Mouse (Mus musculus): Measurements from ENCODE around the gene Camta1. TPM values are rescaled to one million over a fixed set of nuclear protein-coding genes. Genes with fewer than 3 reads are reported as not detected.

Gene Camta1
- polyA plus RNA-seq, 3 experiments from 2014 or later: 39.6 to 58.9 (median 48.7) TPM

DNA sequence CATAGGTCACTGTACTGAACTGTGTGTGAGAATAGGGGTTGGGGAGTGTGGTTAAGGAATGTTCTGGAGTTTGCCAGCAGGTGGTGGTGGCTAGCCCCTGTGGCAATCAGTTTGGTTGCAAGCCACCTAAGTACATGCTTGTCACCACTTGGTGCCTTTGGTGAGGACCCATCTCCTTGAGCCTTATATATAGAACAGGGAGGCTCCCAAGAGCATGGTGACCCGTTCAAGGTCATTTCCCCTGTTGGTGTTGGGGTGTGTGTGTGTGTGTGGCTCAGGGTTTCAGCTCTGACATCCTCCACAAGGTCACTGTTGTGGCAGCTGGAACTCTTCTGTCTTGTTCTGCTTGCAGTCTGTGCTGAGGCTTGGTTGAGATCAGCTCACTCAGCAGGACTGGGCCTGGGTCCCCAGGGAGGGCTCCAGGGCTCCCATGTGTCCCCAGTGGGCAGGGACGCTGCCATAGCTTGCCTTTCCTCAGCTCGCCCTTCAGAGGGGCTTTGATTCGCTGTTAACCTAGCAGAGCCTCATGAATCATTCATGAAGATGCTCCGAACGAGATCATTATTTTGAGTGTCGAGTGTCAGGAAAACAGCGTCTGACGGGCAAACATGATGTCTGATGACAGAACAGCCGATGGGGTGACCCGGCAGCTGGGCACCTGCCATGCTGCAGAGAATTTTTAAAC, 667.5 kb downstream of the Camta1 start:
- ATAC-seq: no peak

DNA sequence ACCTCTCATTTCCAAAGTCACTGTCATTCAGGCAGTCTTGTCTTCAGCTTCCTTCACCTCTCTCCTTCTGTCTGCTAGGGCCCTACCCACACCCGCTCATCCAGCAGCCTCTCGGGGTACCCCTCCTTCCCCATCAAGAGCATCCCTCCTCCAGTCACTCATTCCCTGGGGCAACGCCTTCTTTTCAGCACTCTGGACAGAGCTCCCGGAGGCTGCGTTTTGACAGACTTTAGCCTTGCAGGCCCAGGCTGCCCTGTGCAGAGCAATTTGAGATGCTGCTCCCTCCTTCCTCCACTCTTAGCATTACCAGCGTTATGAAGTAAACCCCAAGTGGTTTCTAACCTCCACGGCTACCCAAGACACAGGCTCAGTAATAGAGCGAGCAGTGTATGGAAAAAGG, 675.2 kb downstream of the Camta1 start:
- no peak for ATAC-seq

- ATAC-seq: no peak
Observed at GRCm38 (mm10) chr4:151185750-151186149, 675.9 kb downstream of the Camta1 start.

DNA sequence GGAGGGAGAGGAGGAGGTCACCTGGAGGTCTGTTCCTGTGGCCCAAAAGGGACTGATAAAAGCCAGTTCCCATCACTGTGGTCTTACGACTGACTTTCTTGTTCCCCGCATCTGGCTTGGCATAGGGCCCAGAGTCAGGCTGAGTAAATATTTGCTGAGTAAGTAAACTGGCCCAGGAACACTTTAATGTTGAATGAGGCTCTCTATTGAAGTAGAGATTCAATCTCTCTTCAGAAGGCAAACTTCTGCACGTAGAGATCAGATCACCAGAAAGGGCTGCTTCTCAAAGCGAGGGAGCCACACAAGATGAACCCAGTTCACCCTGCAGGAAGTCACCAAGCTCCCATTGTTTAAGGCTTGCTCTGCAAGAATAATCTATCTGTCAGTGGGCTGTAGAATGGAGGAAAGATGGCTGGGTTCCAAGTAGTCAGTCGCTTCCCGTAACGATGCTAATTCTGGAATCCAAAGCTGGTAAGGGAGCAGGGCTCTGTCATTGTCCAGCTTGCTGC, 681.2 kb downstream of the Camta1 start:
- ATAC-seq: no peak

- ATAC-seq: no peak
Observed at GRCm38 (mm10) chr4:151179639-151180038, 682.0 kb downstream of the Camta1 start.

GRCm38 (mm10) chr4:151178970-151179378, 682.7 kb downstream of the Camta1 start:
- no peak for ATAC-seq

- no peak for ATAC-seq
Observed at GRCm38 (mm10) chr4:151172526-151172925, 689.1 kb downstream of the Camta1 start.

DNA sequence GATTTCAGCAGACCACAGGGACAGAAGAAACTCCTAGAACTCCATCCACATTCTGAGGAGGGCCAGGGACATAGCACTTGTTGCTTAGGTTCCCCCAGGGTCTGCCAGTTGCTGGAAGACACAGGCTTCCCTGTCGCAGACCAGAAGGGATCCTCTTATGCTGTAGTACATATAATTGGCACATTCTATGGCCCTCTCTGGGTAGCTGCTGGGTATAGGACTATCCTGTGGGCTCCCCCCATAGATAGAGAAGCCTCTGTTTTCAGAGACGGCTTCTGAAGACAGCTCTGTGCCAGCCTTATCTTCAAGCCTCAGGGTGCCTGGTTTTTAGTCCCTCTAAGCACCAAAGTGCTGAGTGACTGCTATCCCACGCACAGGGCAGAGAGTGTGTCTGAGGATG, 690.6 kb downstream of the Camta1 start:
- no peak for ATAC-seq

DNA sequence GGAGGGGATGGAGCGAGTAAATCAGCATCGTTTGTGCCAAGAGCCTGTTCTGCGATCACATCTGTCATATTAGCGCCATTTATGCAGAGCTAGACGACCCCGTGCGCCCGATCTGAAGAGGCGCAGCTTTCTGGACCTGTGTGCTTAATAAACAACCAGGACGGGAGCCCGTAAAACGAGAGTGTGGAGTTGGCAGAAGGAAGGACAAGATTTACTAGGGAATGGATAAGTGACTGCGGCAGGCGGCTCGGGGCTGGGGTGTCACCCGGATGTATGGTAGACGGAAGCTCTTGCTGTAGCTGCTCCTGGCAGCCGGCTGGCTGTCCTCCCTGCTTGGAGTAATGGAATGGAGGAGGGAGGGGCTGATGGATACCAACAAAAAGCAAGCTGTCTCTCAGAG, 691.0 kb downstream of the Camta1 start:
- ATAC-seq: no peak

- no peak for ATAC-seq
Observed at GRCm38 (mm10) chr4:151166969-151167368, 694.7 kb downstream of the Camta1 start.

DNA sequence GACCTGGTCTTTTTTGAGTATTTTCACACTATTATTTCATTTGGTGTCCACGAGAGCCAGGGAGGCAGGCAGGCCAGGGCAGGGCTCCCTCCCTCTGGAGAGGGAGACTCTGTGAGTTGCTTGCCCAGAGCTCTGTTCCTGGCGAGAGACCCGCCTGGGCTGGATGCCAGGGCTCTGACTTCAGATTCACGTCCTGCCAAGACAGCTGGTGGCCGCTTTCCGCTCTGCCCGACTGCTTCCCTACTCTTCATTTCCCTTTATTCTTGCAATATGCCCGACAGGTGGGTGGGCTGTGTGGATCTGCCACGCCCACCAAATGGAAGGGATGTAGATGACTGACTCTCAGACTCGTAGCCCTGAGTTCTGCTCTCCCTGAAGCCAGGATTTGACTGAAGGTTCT, 696.1 kb downstream of the Camta1 start:
- ATAC-seq: no peak

DNA sequence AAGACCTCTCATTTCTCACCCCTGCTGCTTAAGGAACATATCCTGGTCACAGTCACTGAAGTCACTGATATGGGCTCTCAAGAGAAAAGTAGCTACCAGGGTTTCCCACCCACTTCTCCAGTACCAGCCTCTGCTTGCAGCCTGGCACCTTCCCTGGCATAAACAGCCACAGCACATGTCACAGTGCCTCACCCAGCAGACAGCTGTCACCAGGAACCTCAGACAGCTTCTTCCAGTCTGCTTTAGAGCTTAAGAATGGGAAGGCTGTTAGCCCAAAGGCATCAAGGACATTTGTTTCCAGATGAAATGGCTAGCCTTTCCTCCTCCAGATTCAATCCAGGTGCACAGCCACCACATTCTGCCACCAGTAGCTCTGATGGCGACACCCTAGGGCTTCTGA, 697.4 kb downstream of the Camta1 start:
- ATAC-seq: no peak

- ATAC-seq: no peak
Observed at GRCm38 (mm10) chr4:151161869-151162268, 699.8 kb downstream of the Camta1 start.

- no peak for ATAC-seq
Observed at GRCm38 (mm10) chr4:151160932-151161331, 700.7 kb downstream of the Camta1 start.

DNA sequence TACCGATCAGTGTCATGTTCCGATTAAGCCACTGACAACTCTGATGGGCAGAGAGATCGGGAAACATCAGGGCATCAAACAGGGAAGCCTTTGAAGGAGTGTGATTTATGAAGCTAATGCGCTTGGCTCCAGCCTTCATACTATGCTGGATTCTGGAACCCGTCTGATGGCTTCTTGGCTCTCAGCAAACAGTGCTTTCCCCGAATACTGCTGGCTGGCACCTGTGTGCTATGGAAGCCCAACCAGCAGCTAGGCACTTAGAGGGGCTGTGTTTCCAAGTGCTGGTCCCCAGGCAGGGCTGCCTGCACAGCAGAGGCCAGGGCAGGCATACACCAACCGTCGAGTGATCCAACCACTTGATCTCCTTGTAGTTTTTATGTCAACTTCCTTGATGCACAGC, 701.2 kb downstream of the Camta1 start:
- no peak for ATAC-seq

- ATAC-seq: no peak
Observed at GRCm38 (mm10) chr4:151158250-151158649, 703.4 kb downstream of the Camta1 start.

GRCm38 (mm10) chr4:151156904-151157303, 704.8 kb downstream of the Camta1 start:
- ATAC-seq: no peak

- no peak for ATAC-seq
Observed at GRCm38 (mm10) chr4:151155587-151155986, 706.1 kb downstream of the Camta1 start.

GRCm38 (mm10) chr4:151154306-151154705, 707.4 kb downstream of the Camta1 start:
- ATAC-seq: no peak

DNA sequence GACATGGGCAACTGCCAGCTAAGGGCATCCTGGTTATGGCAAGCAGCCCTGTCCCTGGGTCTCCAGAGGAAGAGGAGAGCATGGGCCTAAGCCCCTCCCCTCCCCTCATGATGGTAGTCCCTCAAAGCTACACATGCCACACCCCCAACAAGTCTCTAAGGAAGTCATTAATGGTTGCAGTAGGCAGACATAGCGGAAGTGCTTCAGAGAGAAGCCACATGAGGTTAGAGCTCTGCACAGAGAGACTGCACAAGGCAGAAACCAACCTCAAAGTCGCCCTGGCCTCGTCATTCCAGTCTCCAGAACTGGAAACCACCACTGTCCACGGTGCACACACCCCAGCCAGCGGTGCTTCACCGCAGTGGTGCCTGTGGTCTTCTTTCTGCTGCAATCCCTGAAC, 709.7 kb downstream of the Camta1 start:
- no peak for ATAC-seq

DNA sequence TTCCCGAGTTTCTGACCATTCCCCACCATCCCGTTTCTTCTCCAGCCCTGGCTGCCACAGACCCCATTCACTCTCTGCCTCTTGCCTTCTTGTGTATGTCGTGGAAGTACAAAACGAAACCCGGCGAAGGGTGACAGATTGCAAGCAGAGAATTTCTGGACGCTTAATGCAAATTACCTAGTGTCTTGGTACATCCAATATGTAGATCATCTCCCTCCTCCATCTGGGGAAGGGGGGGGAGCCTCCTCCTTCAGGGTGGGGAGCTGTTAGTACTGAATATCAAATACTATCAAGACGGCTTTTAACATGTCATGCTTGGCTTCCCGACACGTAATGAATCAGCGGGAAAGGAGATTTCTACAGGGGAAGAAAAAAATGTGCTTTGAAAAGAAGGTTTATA, 710.8 kb downstream of the Camta1 start:
- ATAC-seq: no peak

GRCm38 (mm10) chr4:151150115-151150514, 711.6 kb downstream of the Camta1 start:
- ATAC-seq: no peak

DNA sequence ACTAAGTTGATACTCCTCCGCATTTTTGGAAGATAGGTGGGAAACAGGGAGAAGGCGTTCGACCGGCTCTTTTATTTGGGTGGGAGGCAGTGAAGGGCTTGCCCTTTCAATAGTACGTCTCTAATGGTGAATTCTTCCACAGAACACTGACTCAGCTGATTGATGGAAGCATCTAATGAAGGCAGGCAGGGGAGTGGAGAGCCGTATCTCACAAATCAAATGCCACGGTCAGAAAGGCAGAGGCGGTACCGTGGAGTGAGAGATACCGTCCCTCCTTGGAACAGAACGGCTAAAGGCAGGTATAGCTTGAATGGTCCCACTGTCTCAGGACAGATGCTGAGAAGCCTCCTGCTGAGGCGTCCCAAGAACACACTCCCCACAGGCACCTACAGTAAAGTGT, 714.1 kb downstream of the Camta1 start:
- no peak for ATAC-seq

GRCm38 (mm10) chr4:151144121-151144520, 717.6 kb downstream of the Camta1 start:
- ATAC-seq: no peak

All from inflammation-experienced regulatory T-cells, adult 6 months (primary cell).